Mouse (Mus musculus) forebrain, embryonic 15.5 days (tissue): ENCODE data around the gene 1700030J22Rik. TPM values are rescaled to one million over a fixed set of nuclear protein-coding genes. Genes with fewer than 3 reads are reported as not detected.

Experiments used
- ATAC-seq: fragments of 200-750 bp; cut with Nextera tagmentation; replicated peaks from 2 replicates; pipeline ENCODE4 v1.8.0; 2017; ENCODE audit warnings: mild to moderate bottlenecking, moderate TSS enrichment, moderate library complexity
- H3K27ac ChIP-seq: fragments of 300-500 bp; sonication (generic); replicated peaks from 2 replicates; pipeline ENCODE4 v1.5.1; 2015; ENCODE audit warnings: mild to moderate bottlenecking, inconsistent platforms
- H3K27me3 ChIP-seq: fragments of 300-500 bp; sonication (generic); 2 replicates; pipeline ENCODE4 v1.6.1; 2015; ENCODE audit warnings: inconsistent platforms
- H3K36me3 ChIP-seq: fragments of 300-500 bp; sonication (generic); 2 replicates; pipeline ENCODE4 v1.6.1; 2015; ENCODE audit warnings: mild to moderate bottlenecking, inconsistent platforms
- H3K4me1 ChIP-seq: fragments of 300-500 bp; sonication (generic); 2 replicates; pipeline ENCODE4 v1.6.1; 2015; ENCODE audit warnings: inconsistent platforms
- H3K4me2 ChIP-seq: fragments of 300-500 bp; sonication (generic); replicated peaks from 2 replicates; pipeline ENCODE4 v1.6.1; 2015; ENCODE audit warnings: mild to moderate bottlenecking, inconsistent platforms
- H3K4me3 ChIP-seq: fragments of 300-500 bp; sonication (generic); 2 replicates; pipeline ENCODE4 v1.5.1; 2015; ENCODE audit warnings: mild to moderate bottlenecking, inconsistent platforms
- H3K9ac ChIP-seq: fragments of 300-500 bp; sonication (generic); replicated peaks from 2 replicates; pipeline ENCODE4 v1.6.1; 2015; ENCODE audit warnings: mild to moderate bottlenecking, inconsistent platforms
- H3K9me3 ChIP-seq: fragments of 300-500 bp; sonication (generic); 2 replicates; pipeline ENCODE4 v1.6.1; 2016; ENCODE audit warnings: inconsistent platforms
- WGBS: fragments of 180-500 bp; shearing (Covaris S2); methylation state at CpG from one replicate; pipeline ENCODE4 v1.1.7; 2015; ENCODE audit warnings: mixed read lengths; 5-methylcytosine and 5-hydroxymethylcytosine counted together
- polyA plus RNA-seq: library from polyadenylated mRNA; unstranded; fragments of >200 nt; fragmentation: Nextera tagmentation; extraction: Ambion mirVana; gene quantifications from 2 replicates; pipeline ENCODE4 v1.2.1, GENCODE M21; 2015

Gene 1700030J22Rik
- polyA plus RNA-seq, 1 experiment from 2014 or later = 5.9 TPM

DNA sequence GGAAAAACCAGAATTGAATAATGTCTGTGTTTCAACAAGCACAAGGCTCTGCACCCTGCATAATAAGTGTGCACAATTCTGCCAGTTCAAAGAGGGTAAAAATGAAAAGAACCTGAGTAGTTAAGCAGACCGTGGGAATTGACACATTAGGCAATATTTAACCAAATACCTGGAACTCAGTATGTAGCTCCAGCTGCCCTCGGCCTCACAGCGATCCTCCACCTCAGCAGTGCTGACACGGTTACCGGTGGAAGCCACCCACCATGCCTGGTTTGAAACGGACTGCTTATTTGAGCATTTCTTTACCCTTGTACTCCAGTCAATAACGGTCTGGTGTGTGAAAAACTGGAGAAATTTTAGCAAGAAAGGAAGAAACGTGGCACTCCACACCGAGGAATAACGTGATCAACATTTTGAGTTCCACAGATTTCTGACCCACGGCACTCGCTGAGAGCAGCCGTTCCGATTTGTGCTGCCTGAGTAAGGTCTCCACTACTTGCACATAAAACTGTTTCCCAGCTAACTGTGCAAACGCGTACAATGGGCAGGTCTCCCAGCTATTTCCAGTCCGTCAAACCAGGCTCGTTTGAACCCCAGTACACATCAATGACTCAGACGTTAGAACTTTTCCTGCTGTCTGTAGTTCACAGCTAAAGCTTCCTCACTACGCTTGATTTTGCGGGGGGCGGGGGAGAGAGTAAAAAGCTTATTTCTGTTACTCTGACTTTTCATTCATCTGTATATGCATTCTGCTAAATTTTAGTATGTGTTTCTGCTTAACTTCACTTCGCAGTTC is 13.6 kb upstream of the 1700030J22Rik start:
- no peak for ATAC-seq
- WGBS = 6% methylated on average over 23 of the region's 23 CpGs
- H3K9me3 ChIP-seq = no peaks in the 10 kb centered on the region
- H3K9ac ChIP-seq = peak overlapping the region; percentile 49
- H3K36me3 ChIP-seq = no peaks in the 10 kb centered on the region
- no peak overlapping the region for H3K27ac ChIP-seq
- H3K27me3 ChIP-seq = no peaks in the 10 kb centered on the region
- H3K4me3 ChIP-seq = peak overlapping the region; percentile 57
- H3K4me1 ChIP-seq = peaks cover 16% of the 10 kb centered on the region
- peak overlapping the region; percentile 88 for H3K4me2 ChIP-seq

- no peak overlapping the region for H3K9ac ChIP-seq
- ATAC-seq = no peak
- 66% methylated on average over 8 of the region's 8 CpGs for WGBS
- H3K27ac ChIP-seq = no peak overlapping the region
- H3K4me1 ChIP-seq = peaks cover 16% of the 10 kb centered on the region
- H3K4me2 ChIP-seq = no peak overlapping the region
- no peaks in the 10 kb centered on the region for H3K27me3 ChIP-seq
- no peaks in the 10 kb centered on the region for H3K9me3 ChIP-seq
- no peaks in the 10 kb centered on the region for H3K36me3 ChIP-seq
- no peak overlapping the region for H3K4me3 ChIP-seq
Observed at GRCm38 (mm10) chr8:116991241-116991640, 12.5 kb upstream of the 1700030J22Rik start.

DNA sequence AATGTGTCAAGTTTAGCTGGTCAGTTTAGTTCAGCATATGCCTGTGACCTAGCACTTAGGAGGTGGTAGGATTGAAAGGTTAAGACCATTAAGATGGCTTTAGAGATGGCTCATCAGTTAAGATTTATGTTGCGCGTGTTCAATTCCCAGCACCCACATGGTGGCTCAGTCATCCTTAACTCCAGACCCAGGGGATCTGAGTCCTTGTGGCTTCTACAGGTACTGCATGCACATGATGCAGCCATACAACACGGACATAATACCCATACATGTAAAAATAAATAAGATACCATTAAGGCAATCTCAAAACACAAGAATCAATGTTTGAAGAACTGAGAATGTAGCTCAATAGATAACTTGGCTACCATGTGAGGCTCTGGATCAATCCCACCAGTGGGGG is 11.1 kb upstream of the 1700030J22Rik start:
- no peak overlapping the region for H3K9ac ChIP-seq
- no peak for ATAC-seq

DNA sequence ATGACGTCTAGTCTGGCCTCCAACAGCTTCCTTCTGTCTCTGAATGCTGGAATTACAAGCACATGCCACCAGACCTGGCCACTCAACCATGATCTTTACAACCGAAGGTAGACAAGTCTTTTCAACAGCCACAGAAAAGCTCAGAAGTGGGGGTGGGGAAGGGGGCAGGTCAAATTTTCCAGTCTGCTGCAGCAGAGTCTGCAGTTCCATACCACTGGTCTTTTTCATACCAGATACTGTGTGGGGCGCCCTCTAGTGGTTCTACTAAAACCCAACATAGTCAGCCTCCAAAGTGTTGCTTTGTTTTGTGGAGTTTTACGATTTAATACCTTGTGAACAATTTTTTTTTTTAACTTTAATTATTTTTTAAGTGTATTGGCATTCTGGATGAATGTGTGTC is 1.4 kb upstream of the 1700030J22Rik start:
- H3K27me3 ChIP-seq = no peaks in the 10 kb centered on the region
- peaks cover 12% of the 10 kb centered on the region for H3K4me1 ChIP-seq
- no peaks in the 10 kb centered on the region for H3K9me3 ChIP-seq
- WGBS = 12% methylated on average over 4 of the region's 4 CpGs
- H3K36me3 ChIP-seq = no peaks in the 10 kb centered on the region
- no peak overlapping the region for H3K9ac ChIP-seq
- no peak for ATAC-seq
- H3K4me3 ChIP-seq = no peak overlapping the region
- no peak overlapping the region for H3K27ac ChIP-seq
- H3K4me2 ChIP-seq = no peak overlapping the region

More for the DNA sequence above, 11.1 kb upstream of the 1700030J22Rik start:
- Histone ChIP-seq H3K9me3 (no peaks in the 10 kb centered on the region), H3K27ac (no peak overlapping the region), H3K4me3 (no peak overlapping the region), H3K27me3 (no peaks in the 10 kb centered on the region), H3K36me3 (no peaks in the 10 kb centered on the region), H3K4me1 (peaks cover 16% of the 10 kb centered on the region), H3K4me2 (no peak overlapping the region)
- WGBS = 96% methylated on average over 3 of the region's 3 CpGs

DNA sequence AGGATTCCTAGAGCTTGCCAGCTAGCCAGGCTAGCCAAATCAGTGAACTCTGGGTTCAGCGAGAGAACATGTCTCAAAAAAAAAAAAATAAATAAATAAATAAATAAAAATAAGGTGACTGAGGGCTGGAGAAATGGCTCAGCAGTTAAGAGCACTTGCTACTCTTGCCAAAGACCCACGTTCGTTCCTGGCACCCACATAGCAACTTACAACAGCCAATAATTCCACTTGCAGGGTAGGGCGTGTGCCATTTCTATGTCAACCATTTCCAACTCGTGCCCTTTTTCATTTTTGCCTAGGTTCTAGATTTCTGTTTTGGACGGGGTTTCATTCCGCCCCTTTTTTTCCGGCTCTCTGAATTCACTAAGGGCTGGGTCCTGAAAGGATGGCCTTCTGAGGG is 707 bp downstream of the 1700030J22Rik start:
- peak overlapping the region; percentile 49; the same call in 1 of the 2 replicates for H3K27ac ChIP-seq
- ATAC-seq = no peak

GRCm38 (mm10) chr8:116975606-116976005 is 3.2 kb downstream of the 1700030J22Rik start:
- Histone ChIP-seq H3K27ac (no peak overlapping the region), H3K4me2 (no peak overlapping the region), H3K27me3 (no peaks in the 10 kb centered on the region), H3K4me1 (peaks cover 12% of the 10 kb centered on the region), H3K9ac (no peak overlapping the region), H3K4me3 (no peak overlapping the region), H3K9me3 (no peaks in the 10 kb centered on the region), H3K36me3 (no peaks in the 10 kb centered on the region)
- no peak for ATAC-seq
- 50% methylated on average over 5 of the region's 5 CpGs for WGBS

More for the DNA sequence above, 707 bp downstream of the 1700030J22Rik start:
- peak overlapping the region; percentile 38 for H3K9ac ChIP-seq
- peak overlapping the region; percentile 69 for H3K4me2 ChIP-seq
- H3K27me3 ChIP-seq = no peaks in the 10 kb centered on the region
- H3K4me1 ChIP-seq = peaks cover 12% of the 10 kb centered on the region
- 27% methylated on average over 8 of the region's 8 CpGs for WGBS
- H3K9me3 ChIP-seq = no peaks in the 10 kb centered on the region
- no peaks in the 10 kb centered on the region for H3K36me3 ChIP-seq
- H3K4me3 ChIP-seq = peak overlapping the region; percentile 74

GRCm38 (mm10) chr8:116975066-116975465 is 3.7 kb downstream of the 1700030J22Rik start:
- Histone ChIP-seq H3K9me3 (no peaks in the 10 kb centered on the region), H3K9ac (no peak overlapping the region), H3K4me2 (no peak overlapping the region), H3K27me3 (no peaks in the 10 kb centered on the region), H3K4me3 (no peak overlapping the region), H3K27ac (no peak overlapping the region), H3K4me1 (peaks cover 12% of the 10 kb centered on the region), H3K36me3 (no peaks in the 10 kb centered on the region)
- WGBS = 34% methylated on average over 5 of the region's 5 CpGs
- no peak for ATAC-seq

DNA sequence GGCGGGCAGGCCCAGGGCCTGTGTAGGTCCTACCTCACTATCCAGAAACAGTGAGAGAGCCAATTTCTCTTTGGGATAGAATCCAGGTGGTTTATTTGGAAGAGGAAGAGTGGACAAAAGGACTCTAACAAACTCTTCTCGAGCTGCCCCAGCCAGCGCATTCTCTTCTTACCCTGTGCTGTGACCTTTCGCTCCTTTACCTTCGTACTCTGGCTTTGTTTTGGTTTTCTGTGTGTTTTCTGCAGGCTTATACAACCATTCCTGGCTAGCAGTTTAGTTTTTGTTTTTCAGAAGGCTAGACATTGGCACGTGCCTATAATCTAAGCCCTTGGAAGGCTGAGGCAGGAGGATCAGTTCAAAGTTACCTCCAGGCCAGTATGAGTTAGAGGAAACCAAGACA is 9.2 kb downstream of the 1700030J22Rik start:
- H3K4me2 ChIP-seq = no peak overlapping the region
- H3K36me3 ChIP-seq = no peaks in the 10 kb centered on the region
- ATAC-seq = no peak
- WGBS = 82% methylated on average over 6 of the region's 6 CpGs
- H3K4me1 ChIP-seq = no peaks in the 10 kb centered on the region
- H3K9ac ChIP-seq = no peak overlapping the region
- H3K27ac ChIP-seq = no peak overlapping the region
- no peaks in the 10 kb centered on the region for H3K27me3 ChIP-seq
- no peaks in the 10 kb centered on the region for H3K9me3 ChIP-seq
- no peak overlapping the region for H3K4me3 ChIP-seq

- 90% methylated on average over 9 of the region's 9 CpGs for WGBS
- Histone ChIP-seq H3K4me3 (no peak overlapping the region), H3K27me3 (no peaks in the 10 kb centered on the region), H3K9me3 (no peaks in the 10 kb centered on the region), H3K27ac (no peak overlapping the region), H3K9ac (no peak overlapping the region), H3K36me3 (peaks cover 34% of the 10 kb centered on the region), H3K4me1 (no peaks in the 10 kb centered on the region), H3K4me2 (no peak overlapping the region)
- ATAC-seq = no peak
Observed at GRCm38 (mm10) chr8:116954415-116954814, 24.3 kb downstream of the 1700030J22Rik start.

- no peak for ATAC-seq
- 90% methylated on average over 8 of the region's 8 CpGs for WGBS
- no peak overlapping the region for H3K4me3 ChIP-seq
- H3K27ac ChIP-seq = no peak overlapping the region
- peaks cover 28% of the 10 kb centered on the region for H3K36me3 ChIP-seq
- H3K9ac ChIP-seq = no peak overlapping the region
- H3K9me3 ChIP-seq = no peaks in the 10 kb centered on the region
- H3K4me2 ChIP-seq = no peak overlapping the region
- no peaks in the 10 kb centered on the region for H3K27me3 ChIP-seq
- no peaks in the 10 kb centered on the region for H3K4me1 ChIP-seq
Observed at GRCm38 (mm10) chr8:116952428-116952827, 26.3 kb downstream of the 1700030J22Rik start.

DNA sequence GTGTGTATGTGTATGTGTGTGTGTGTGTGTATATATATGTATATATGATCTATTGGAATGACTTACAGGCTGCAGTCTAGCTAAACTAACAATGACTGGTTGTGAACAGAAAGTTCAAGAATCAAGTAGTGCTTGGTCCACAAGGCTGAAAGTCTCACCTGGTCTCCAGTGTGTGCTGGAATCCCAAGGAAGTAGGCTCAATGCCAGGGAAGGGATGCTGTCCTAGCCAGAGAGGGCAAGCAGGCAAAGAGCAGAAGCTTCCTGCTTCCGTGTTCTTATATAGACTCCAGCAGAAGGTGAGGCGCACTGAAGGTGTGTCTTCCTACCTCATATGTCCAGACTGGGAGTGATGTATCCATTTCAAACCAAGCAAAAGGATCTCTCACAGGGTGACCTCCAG is 27.0 kb downstream of the 1700030J22Rik start:
- no peaks in the 10 kb centered on the region for H3K27me3 ChIP-seq
- no peaks in the 10 kb centered on the region for H3K4me1 ChIP-seq
- WGBS = 94% methylated on average over 2 of the region's 2 CpGs
- H3K9me3 ChIP-seq = no peaks in the 10 kb centered on the region
- H3K4me2 ChIP-seq = no peak overlapping the region
- H3K36me3 ChIP-seq = peaks cover 21% of the 10 kb centered on the region
- no peak overlapping the region for H3K27ac ChIP-seq
- no peak overlapping the region for H3K4me3 ChIP-seq
- no peak overlapping the region for H3K9ac ChIP-seq
- no peak for ATAC-seq

GRCm38 (mm10) chr8:116951369-116951768 is 27.4 kb downstream of the 1700030J22Rik start:
- 57% methylated on average over 5 of the region's 5 CpGs for WGBS

GRCm38 (mm10) chr8:116947589-116947988 is 31.2 kb downstream of the 1700030J22Rik start:
- H3K36me3 ChIP-seq = no peaks in the 10 kb centered on the region
- H3K4me1 ChIP-seq = peaks cover 10% of the 10 kb centered on the region
- no peak overlapping the region for H3K9ac ChIP-seq
- no peak overlapping the region for H3K4me2 ChIP-seq
- H3K9me3 ChIP-seq = no peaks in the 10 kb centered on the region
- no peaks in the 10 kb centered on the region for H3K27me3 ChIP-seq
- H3K4me3 ChIP-seq = no peak overlapping the region
- H3K27ac ChIP-seq = no peak overlapping the region
- 91% methylated on average over 7 of the region's 7 CpGs for WGBS
- ATAC-seq = no peak

More at GRCm38 (mm10) chr8:116951369-116951768, 27.4 kb downstream of the 1700030J22Rik start:
- Histone ChIP-seq H3K4me1 (no peaks in the 10 kb centered on the region), H3K36me3 (peaks cover 17% of the 10 kb centered on the region), H3K27ac (no peak overlapping the region), H3K9me3 (no peaks in the 10 kb centered on the region), H3K9ac (no peak overlapping the region), H3K4me2 (no peak overlapping the region), H3K4me3 (no peak overlapping the region), H3K27me3 (no peaks in the 10 kb centered on the region)
- no peak for ATAC-seq
